Mouse (Mus musculus): ENCODE data around the gene Tln1. TPM values are rescaled to one million over a fixed set of nuclear protein-coding genes. Genes with fewer than 3 reads are reported as not detected.

Tln1 gene
- polyA plus RNA-seq, 1 experiment: 44.9 TPM

- TF ChIP-seq POLR2A (IDR thresholded peaks at IDR 0.05; ENCODE audit: control insufficient read depth, low read depth, low read length): no peak
- TF ChIP-seq CTCF (IDR thresholded peaks at IDR 0.05; ENCODE audit: control insufficient read depth, insufficient read depth, insufficient replicate concordance, low read depth, low read length): no peak
- Histone ChIP-seq H3K4me1 (ENCODE audit: control insufficient read depth, insufficient read depth, low read length) (no peaks in the 10 kb centered on the region), H3K36me3 (ENCODE audit: control insufficient read depth, insufficient read depth, low read length) (no peaks in the 10 kb centered on the region), H3K27ac (ENCODE audit: control insufficient read depth, insufficient read depth, low read depth, low read length) (no peak overlapping the region), H3K4me3 (ENCODE audit: control insufficient read depth, low read depth, low read length) (no peak overlapping the region), H3K27me3 (ENCODE audit: control insufficient read depth, insufficient read depth, low read length) (no peaks in the 10 kb centered on the region)
Measured at GRCm38 (mm10) chr4:43593453-43593852, 31.0 kb upstream of the Tln1 start.

- Histone ChIP-seq H3K36me3 (ENCODE audit: control insufficient read depth, insufficient read depth, low read length) (no peaks in the 10 kb centered on the region; the same call in 1 of the 2 replicates), H3K27me3 (ENCODE audit: control insufficient read depth, insufficient read depth, low read length) (no peaks in the 10 kb centered on the region), H3K27ac (ENCODE audit: control insufficient read depth, insufficient read depth, low read depth, low read length) (no peak overlapping the region), H3K4me1 (ENCODE audit: control insufficient read depth, insufficient read depth, low read length) (no peaks in the 10 kb centered on the region), H3K4me3 (ENCODE audit: control insufficient read depth, low read depth, low read length) (no peak overlapping the region)
- TF ChIP-seq POLR2A (IDR thresholded peaks at IDR 0.05; ENCODE audit: control insufficient read depth, low read depth, low read length) (no peak), CTCF (IDR thresholded peaks at IDR 0.05; ENCODE audit: control insufficient read depth, insufficient read depth, insufficient replicate concordance, low read depth, low read length) (no peak)
Measured at GRCm38 (mm10) chr4:43591961-43592360, 29.5 kb upstream of the Tln1 start.

- TF ChIP-seq POLR2A (IDR thresholded peaks at IDR 0.05; ENCODE audit: control insufficient read depth, low read depth, low read length): no peak
- TF ChIP-seq CTCF (IDR thresholded peaks at IDR 0.05; ENCODE audit: control insufficient read depth, insufficient read depth, insufficient replicate concordance, low read depth, low read length): no peak
- Histone ChIP-seq H3K36me3 (ENCODE audit: control insufficient read depth, insufficient read depth, low read length) (no peaks in the 10 kb centered on the region; the same call in 1 of the 2 replicates), H3K4me1 (ENCODE audit: control insufficient read depth, insufficient read depth, low read length) (no peaks in the 10 kb centered on the region; the same call in 1 of the 2 replicates), H3K27me3 (ENCODE audit: control insufficient read depth, insufficient read depth, low read length) (no peaks in the 10 kb centered on the region), H3K4me3 (ENCODE audit: control insufficient read depth, low read depth, low read length) (no peak overlapping the region), H3K27ac (ENCODE audit: control insufficient read depth, insufficient read depth, low read depth, low read length) (no peak overlapping the region)
Measured at GRCm38 (mm10) chr4:43591543-43591942, 29.1 kb upstream of the Tln1 start.

- Histone ChIP-seq H3K27ac (ENCODE audit: control insufficient read depth, insufficient read depth, low read depth, low read length) (no peak overlapping the region), H3K27me3 (ENCODE audit: control insufficient read depth, insufficient read depth, low read length) (no peaks in the 10 kb centered on the region), H3K4me3 (ENCODE audit: control insufficient read depth, low read depth, low read length) (no peak overlapping the region), H3K36me3 (ENCODE audit: control insufficient read depth, insufficient read depth, low read length) (no peaks in the 10 kb centered on the region; the same call in 1 of the 2 replicates), H3K4me1 (ENCODE audit: control insufficient read depth, insufficient read depth, low read length) (no peaks in the 10 kb centered on the region; the same call in 1 of the 2 replicates)
- TF ChIP-seq POLR2A (IDR thresholded peaks at IDR 0.05; ENCODE audit: control insufficient read depth, low read depth, low read length) (no peak), CTCF (IDR thresholded peaks at IDR 0.05; ENCODE audit: control insufficient read depth, insufficient read depth, insufficient replicate concordance, low read depth, low read length) (no peak)
Measured at GRCm38 (mm10) chr4:43587681-43588080, 25.2 kb upstream of the Tln1 start.

- H3K27me3 ChIP-seq (ENCODE audit: control insufficient read depth, insufficient read depth, low read length): no peaks in the 10 kb centered on the region
- no peak overlapping the region for H3K27ac ChIP-seq (ENCODE audit: control insufficient read depth, insufficient read depth, low read depth, low read length)
- H3K36me3 ChIP-seq (ENCODE audit: control insufficient read depth, insufficient read depth, low read length): no peaks in the 10 kb centered on the region; the same call in 1 of the 2 replicates
- no peak overlapping the region for H3K4me3 ChIP-seq (ENCODE audit: control insufficient read depth, low read depth, low read length)
- no peaks in the 10 kb centered on the region; the same call in 1 of the 2 replicates for H3K4me1 ChIP-seq (ENCODE audit: control insufficient read depth, insufficient read depth, low read length)
- TF ChIP-seq POLR2A (IDR thresholded peaks at IDR 0.05; ENCODE audit: control insufficient read depth, low read depth, low read length) (no peak), CTCF (IDR thresholded peaks at IDR 0.05; ENCODE audit: control insufficient read depth, insufficient read depth, insufficient replicate concordance, low read depth, low read length) (no peak)
Measured at GRCm38 (mm10) chr4:43586411-43586810, 23.9 kb upstream of the Tln1 start.

GRCm38 (mm10) chr4:43585682-43586081, 23.2 kb upstream of the Tln1 start:
- TF ChIP-seq CTCF (IDR thresholded peaks at IDR 0.05; ENCODE audit: control insufficient read depth, insufficient read depth, insufficient replicate concordance, low read depth, low read length) (no peak), POLR2A (IDR thresholded peaks at IDR 0.05; ENCODE audit: control insufficient read depth, low read depth, low read length) (no peak)
- Histone ChIP-seq H3K27ac (ENCODE audit: control insufficient read depth, insufficient read depth, low read depth, low read length) (no peak overlapping the region), H3K4me3 (ENCODE audit: control insufficient read depth, low read depth, low read length) (no peak overlapping the region), H3K4me1 (ENCODE audit: control insufficient read depth, insufficient read depth, low read length) (no peaks in the 10 kb centered on the region; the same call in 1 of the 2 replicates), H3K36me3 (ENCODE audit: control insufficient read depth, insufficient read depth, low read length) (no peaks in the 10 kb centered on the region; the same call in 1 of the 2 replicates), H3K27me3 (ENCODE audit: control insufficient read depth, insufficient read depth, low read length) (no peaks in the 10 kb centered on the region)

- no peaks in the 10 kb centered on the region; the same call in 1 of the 2 replicates for H3K36me3 ChIP-seq (ENCODE audit: control insufficient read depth, insufficient read depth, low read length)
- TF ChIP-seq CTCF (IDR thresholded peaks at IDR 0.05; ENCODE audit: control insufficient read depth, insufficient read depth, insufficient replicate concordance, low read depth, low read length) (no peak), POLR2A (IDR thresholded peaks at IDR 0.05; ENCODE audit: control insufficient read depth, low read depth, low read length) (no peak)
- no peak within 1 kb of the TSS for H3K27ac ChIP-seq (ENCODE audit: control insufficient read depth, insufficient read depth, low read depth, low read length)
- no peaks in the 10 kb centered on the region for H3K27me3 ChIP-seq (ENCODE audit: control insufficient read depth, insufficient read depth, low read length)
- peaks cover 2% of the 10 kb centered on the region for H3K4me1 ChIP-seq (ENCODE audit: control insufficient read depth, insufficient read depth, low read length)
- H3K4me3 ChIP-seq (ENCODE audit: control insufficient read depth, low read depth, low read length): no peak within 1 kb of the TSS
Measured at GRCm38 (mm10) chr4:43584444-43585416, 22.2 kb upstream of the Tln1 start, which contains the start of gene Msmp. Msmp (minus strand) TSS chr4:43584494.
